ENCODE assay signal across 8 mouse cellular contexts in genomic region chr14:55884713-55885113, GRCm38 (mm10). TPM values are rescaled to one million over a fixed set of nuclear protein-coding genes. Genes with fewer than 3 reads are reported as not detected.
DNase-seq lines count a peak whose midpoint lies in the region; ATAC-seq and TF ChIP-seq lines count a peak whose summit lies in the region.

Gene Khnyn (plus strand): TSS chr14:55884947.

- peak within 1 kb of the TSS; percentile 92 for H3K9ac ChIP-seq in intestine, postnatal 0 days (ENCODE audit: low read depth, low read length)

- WGBS in embryonic facial prominence, embryonic 10.5 days, result under 1% methylated on average over 30 of the region's 30 CpGs
- WGBS in intestine, postnatal 0 days, result under 1% methylated on average over 28 of the region's 30 CpGs
- WGBS in midbrain, embryonic 10.5 days, result under 1% methylated on average over 28 of the region's 30 CpGs

- H3K9me3 ChIP-seq in embryonic facial prominence, embryonic 10.5 days, result 0 out of 2 replicates have a peak, but pooled peaks cover 2% of the 10 kb centered on the region
- H3K9me3 ChIP-seq in intestine, postnatal 0 days (ENCODE audit: control insufficient read depth), result no peaks in the 10 kb centered on the region
- no peaks in the 10 kb centered on the region for H3K9me3 ChIP-seq in midbrain, embryonic 10.5 days (replicated peaks)

- peak within 1 kb of the TSS; percentile 95 for H3K27ac ChIP-seq in embryonic facial prominence, embryonic 10.5 days (replicated peaks)
- H3K27ac ChIP-seq in intestine, postnatal 0 days (ENCODE audit: low read depth, low read length), result peak within 1 kb of the TSS; percentile 97
- peak within 1 kb of the TSS; percentile 94 for H3K27ac ChIP-seq in midbrain, embryonic 10.5 days (replicated peaks)

- intact Hi-C loops in left cerebral cortex, postnatal 36 days (cut with DNase I), result no loop called here

- peaks cover 50% of the 10 kb centered on the region for H3K4me1 ChIP-seq in embryonic facial prominence, embryonic 10.5 days
- peaks cover 18% of the 10 kb centered on the region for H3K4me1 ChIP-seq in intestine, postnatal 0 days (replicated peaks; ENCODE audit: control insufficient read depth, insufficient read depth, low read length)
- H3K4me1 ChIP-seq in midbrain, embryonic 10.5 days, result peaks cover 35% of the 10 kb centered on the region

- H3K4me3 ChIP-seq in embryonic facial prominence, embryonic 10.5 days, result peak within 1 kb of the TSS; percentile 79
- H3K4me3 ChIP-seq in intestine, postnatal 0 days (ENCODE audit: low read depth, low read length), result peak within 1 kb of the TSS; percentile 81
- H3K4me3 ChIP-seq in midbrain, embryonic 10.5 days, result peak within 1 kb of the TSS; percentile 82

- peak within 1 kb of the TSS; percentile 86 for H3K4me2 ChIP-seq in intestine, postnatal 0 days (replicated peaks; ENCODE audit: low read depth)

- DNase-seq in adrenal gland, postnatal 10 days, result peak; percentile 96
- peak; percentile 96 for DNase-seq in embryonic facial prominence, embryonic 10.5 days (ENCODE audit: low spot score)
- no peak for DNase-seq in gonadal fat pad, adult 2 months (ENCODE audit: low read depth)
- DNase-seq in left cerebral cortex, postnatal 36 days (ENCODE audit: low spot score in 2 of 2), result peak; percentile 75 to 82
- peak; percentile 92 for DNase-seq in midbrain, embryonic 10.5 days (ENCODE audit: low spot score)
- DNase-seq in right cerebral cortex, postnatal 36 days (ENCODE audit: low spot score in 2 of 2), result peak; percentile 69 to 73
- DNase-seq in yolk sac, embryonic 10.5 days (ENCODE audit: low spot score), result peak; percentile 94

- no peaks in the 10 kb centered on the region for H3K27me3 ChIP-seq in embryonic facial prominence, embryonic 10.5 days (replicated peaks; ENCODE audit: low read depth, poor library complexity, severe bottlenecking)
- no peaks in the 10 kb centered on the region for H3K27me3 ChIP-seq in intestine, postnatal 0 days (replicated peaks; ENCODE audit: control insufficient read depth, insufficient read depth, low read length)
- 0 out of 2 replicates have a peak, but pooled peaks cover 4% of the 10 kb centered on the region for H3K27me3 ChIP-seq in midbrain, embryonic 10.5 days (ENCODE audit: low read depth, poor library complexity, severe bottlenecking)

- peak; percentile 79 for ATAC-seq in intestine, postnatal 0 days

- peak; percentile 2; the same call in 1 of the 2 replicates for TF ChIP-seq CTCF in intestine, postnatal 0 days (IDR thresholded peaks at IDR 0.05; ENCODE audit: low read depth)

- peaks cover 37% of the 10 kb centered on the region for H3K36me3 ChIP-seq in embryonic facial prominence, embryonic 10.5 days (replicated peaks)
- H3K36me3 ChIP-seq in intestine, postnatal 0 days (ENCODE audit: control insufficient read depth, insufficient read depth), result peaks cover 33% of the 10 kb centered on the region
- peaks cover 34% of the 10 kb centered on the region for H3K36me3 ChIP-seq in midbrain, embryonic 10.5 days

RNA-seq across cellular contexts. Expression of gene Khnyn, which starts in this region (rescaled TPM):
- 10 to 100 TPM; 17.1 to 23.8 TPM for total RNA-seq in adrenal gland, postnatal 10 days (2021)
- 31.0 and 33.0 TPM in 2 replicates for polyA plus RNA-seq in embryonic facial prominence, embryonic 10.5 days (2016; fragmentation: Nextera tagmentation; extraction: Ambion mirVana)
- 14.3 and 14.7 TPM in 2 replicates for polyA plus RNA-seq in gonadal fat pad, adult 2 months (2012; rRNA removed)
- 5.1 and 6.3 TPM in 2 replicates for polyA plus RNA-seq in intestine, postnatal 0 days (2015; fragmentation: Nextera tagmentation; extraction: Ambion mirVana)
- 10 to 100 TPM; 11.4 to 12.7 TPM for total RNA-seq in left cerebral cortex, postnatal 36 days (2021)
- 23.2 and 24.7 TPM in 2 replicates for polyA plus RNA-seq in midbrain, embryonic 10.5 days (2016; fragmentation: Nextera tagmentation; extraction: Ambion mirVana)
